Mouse (Mus musculus) spleen, postnatal 14 days (tissue): ENCODE data around the gene Map4.
A peak's percentile ranks its signal among the peaks of the same experiment; 100 is the strongest.
"Not testable (repeated sequence)": the region's sequence is repeated elsewhere in the genome, so short reads cannot be mapped to it uniquely, and the experiment has no call there.

Experiments used
- DNase-seq, 2 experiments: peaks; one replicate each; pipeline ENCODE4 v3.0.0; 2021 to 2022; ENCODE audit warnings: low spot score in 2 of 2

The Map4 gene

GRCm38 (mm10) chr9:110064641-110065040 is 133.4 kb downstream of the Map4 start:
- DNase-seq = no peak

GRCm38 (mm10) chr9:110068745-110069144 is 137.5 kb downstream of the Map4 start:
- DNase-seq = no peak

- no peak for DNase-seq
Observed at GRCm38 (mm10) chr9:110070358-110070757, 139.1 kb downstream of the Map4 start.

- no peak for DNase-seq
Observed at GRCm38 (mm10) chr9:110071011-110071410, 139.8 kb downstream of the Map4 start.

GRCm38 (mm10) chr9:110071843-110072242 is 140.6 kb downstream of the Map4 start:
- peak; percentile 33 to 53 for DNase-seq

- DNase-seq = not testable (repeated sequence)
Observed at GRCm38 (mm10) chr9:110076468-110076867, 145.2 kb downstream of the Map4 start.

GRCm38 (mm10) chr9:110081066-110081465 is 149.8 kb downstream of the Map4 start:
- DNase-seq = no peak

- DNase-seq = no peak
Observed at GRCm38 (mm10) chr9:110084201-110084964, 153.1 kb downstream of the Map4 start.

- no peak for DNase-seq
Observed at GRCm38 (mm10) chr9:110085693-110086092, 154.4 kb downstream of the Map4 start.

GRCm38 (mm10) chr9:110093303-110093702 is 162.0 kb downstream of the Map4 start:
- no peak for DNase-seq

- DNase-seq = no peak
Observed at GRCm38 (mm10) chr9:110094761-110095160, 163.5 kb downstream of the Map4 start.

- DNase-seq = no peak
Observed at GRCm38 (mm10) chr9:110097791-110098190, 166.5 kb downstream of the Map4 start.

GRCm38 (mm10) chr9:110100627-110101600 is 169.7 kb downstream of the Map4 start:
- DNase-seq = peak; percentile 83 to 92

- DNase-seq = no peak
Observed at GRCm38 (mm10) chr9:110116353-110116976, 185.2 kb downstream of the Map4 start.

GRCm38 (mm10) chr9:110116977-110117778 is 185.9 kb downstream of the Map4 start, which contains the start of gene Smarcc1:
Gene Smarcc1, plus strand, starts transcription at chr9:110117708.
- peak; percentile 68 to 74 for DNase-seq

GRCm38 (mm10) chr9:110117779-110118139 is 186.5 kb downstream of the Map4 start, which contains the start of gene Dhx30:
Gene Dhx30, minus strand, starts transcription at chr9:110117830.
- DNase-seq = no peak

GRCm38 (mm10) chr9:110118249-110118648 is 187.0 kb downstream of the Map4 start:
- no peak for DNase-seq

GRCm38 (mm10) chr9:110121424-110121823 is 190.2 kb downstream of the Map4 start:
- DNase-seq = no peak

GRCm38 (mm10) chr9:110123322-110123721 is 192.1 kb downstream of the Map4 start:
- no peak for DNase-seq

GRCm38 (mm10) chr9:110124008-110124540 is 192.8 kb downstream of the Map4 start:
- DNase-seq = not testable (repeated sequence)
